Mouse (Mus musculus) testis, postnatal 14 days (tissue): ENCODE results near the gene Grrp1.
"Not testable (repeated sequence)": the region's sequence is repeated elsewhere in the genome, so short reads cannot be mapped to it uniquely, and the experiment has no call there.

Experiments used
- DNase-seq: peaks from one replicate; pipeline ENCODE4 v3.0.0; 2021; ENCODE audit warnings: low spot score

The Grrp1 gene

DNA sequence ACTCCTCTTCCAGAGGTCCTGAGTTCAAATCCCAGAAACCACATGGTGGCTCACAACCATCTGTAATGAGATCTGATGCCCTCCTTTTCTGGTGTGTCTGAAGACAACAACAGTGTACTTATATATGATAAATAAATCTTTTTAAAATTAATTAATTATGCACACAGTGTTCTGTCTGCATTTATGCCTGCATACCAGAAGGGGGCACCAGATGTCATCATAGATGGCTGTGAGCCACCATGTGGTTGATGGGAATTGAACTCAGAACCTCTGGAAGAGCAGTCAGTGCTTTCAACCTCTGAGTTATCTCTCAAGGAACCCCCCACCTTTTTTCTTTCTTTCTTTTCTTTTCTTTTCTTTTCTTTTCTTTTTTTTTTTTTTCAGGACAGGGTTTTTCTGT lies 15.7 kb upstream of the Grrp1 start:
- DNase-seq, result not testable (repeated sequence)

DNA sequence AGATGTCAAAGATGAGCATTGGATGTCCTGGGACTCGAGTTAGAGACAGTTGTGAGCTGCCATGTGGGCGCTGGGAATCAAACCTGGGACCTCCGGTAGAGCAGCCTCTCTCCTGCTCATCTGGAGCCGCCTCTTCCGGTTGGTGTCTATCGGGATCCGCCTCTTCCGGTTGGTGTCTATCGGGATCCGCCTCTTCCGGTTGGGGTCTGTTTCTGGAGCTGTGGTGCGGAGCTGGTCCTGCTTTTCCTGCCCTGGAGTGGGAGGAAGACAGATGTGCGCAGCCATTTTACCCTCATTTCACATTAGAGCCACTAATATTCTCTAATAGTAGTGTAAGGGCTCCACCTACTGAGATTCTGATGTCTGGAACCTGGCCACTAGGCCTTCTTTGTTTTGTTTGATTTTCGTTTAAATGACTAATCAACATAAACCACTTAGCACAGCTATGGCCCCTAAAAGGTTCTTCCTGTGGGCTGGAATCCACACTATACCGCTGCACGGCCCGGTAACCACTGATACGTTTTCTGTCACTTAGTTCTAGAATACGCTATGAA lies 14.3 kb upstream of the Grrp1 start:
- peak; percentile 85 for DNase-seq

DNA sequence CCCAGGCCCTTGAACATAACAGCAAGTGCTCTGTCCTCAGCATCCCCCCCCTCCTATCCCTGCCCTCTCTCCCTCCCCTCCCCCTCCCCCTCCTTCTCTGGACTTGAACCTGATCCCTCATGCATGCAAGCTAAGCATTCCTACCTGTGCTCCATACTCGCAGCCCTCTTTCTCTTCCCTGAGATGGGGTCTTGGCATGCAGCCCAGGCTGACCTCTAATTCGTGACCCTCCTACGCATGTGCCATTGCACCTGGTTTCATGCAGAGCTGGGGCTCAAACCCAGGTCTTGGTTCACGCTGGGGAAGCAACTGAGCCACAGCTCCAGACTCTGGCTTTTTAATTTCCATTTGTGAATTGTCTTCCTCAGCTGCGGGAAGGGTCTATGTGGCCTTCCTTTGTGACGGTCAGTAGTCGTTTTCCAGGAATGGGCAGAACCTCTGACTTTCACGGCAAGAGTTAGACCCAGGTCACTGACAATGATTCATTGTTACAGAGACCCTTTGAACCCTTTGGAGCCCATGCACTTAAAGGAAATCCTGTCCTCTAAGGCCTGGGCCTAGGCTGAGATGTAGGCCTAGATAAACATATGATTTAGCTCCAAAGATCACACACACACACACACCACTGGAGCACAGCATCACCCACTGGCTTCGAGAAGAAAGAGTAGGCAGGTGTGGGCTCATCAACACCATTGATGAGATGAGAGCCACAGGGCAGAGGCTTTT lies 12.1 kb upstream of the Grrp1 start:
- no peak for DNase-seq

DNA sequence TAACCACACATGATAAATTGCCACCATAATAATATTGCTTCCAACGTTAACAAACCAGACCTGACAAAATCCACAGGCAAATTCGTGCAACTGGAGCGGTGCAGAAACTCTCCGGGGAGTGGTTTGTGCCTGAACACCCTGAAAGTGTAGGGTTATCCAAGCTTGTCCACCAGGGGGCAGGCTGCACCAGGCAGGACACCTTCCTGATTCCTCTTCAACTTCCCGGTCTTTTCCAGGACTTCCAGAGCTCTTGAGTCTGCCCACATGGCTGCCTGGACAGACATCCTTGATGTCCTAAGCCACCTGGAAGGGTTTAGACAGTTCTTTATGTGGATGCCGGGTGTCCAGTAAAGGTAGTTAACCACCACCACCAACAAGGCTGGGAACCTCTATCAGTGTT lies 9.3 kb upstream of the Grrp1 start:
- DNase-seq, result no peak

DNA sequence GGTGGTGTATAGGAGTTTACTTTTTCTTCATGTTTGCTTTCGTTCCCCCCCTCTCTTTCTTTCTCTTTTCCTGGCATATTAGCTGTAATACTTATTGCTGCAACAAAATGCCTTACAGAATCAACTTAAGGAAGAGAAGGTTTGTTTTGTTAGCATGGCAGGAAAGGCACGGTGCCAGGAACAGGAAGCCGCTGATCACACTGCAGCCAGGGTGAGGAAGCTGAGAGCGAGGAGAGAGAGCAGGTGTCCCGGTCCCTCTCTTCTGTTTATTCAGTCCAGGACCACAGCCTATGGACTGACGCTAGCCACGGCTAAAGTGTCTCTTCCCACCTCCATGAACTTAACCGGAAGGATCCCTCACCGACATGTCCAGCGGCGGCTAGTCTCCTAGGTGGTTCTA lies 4.4 kb upstream of the Grrp1 start:
- DNase-seq, result no peak

DNA sequence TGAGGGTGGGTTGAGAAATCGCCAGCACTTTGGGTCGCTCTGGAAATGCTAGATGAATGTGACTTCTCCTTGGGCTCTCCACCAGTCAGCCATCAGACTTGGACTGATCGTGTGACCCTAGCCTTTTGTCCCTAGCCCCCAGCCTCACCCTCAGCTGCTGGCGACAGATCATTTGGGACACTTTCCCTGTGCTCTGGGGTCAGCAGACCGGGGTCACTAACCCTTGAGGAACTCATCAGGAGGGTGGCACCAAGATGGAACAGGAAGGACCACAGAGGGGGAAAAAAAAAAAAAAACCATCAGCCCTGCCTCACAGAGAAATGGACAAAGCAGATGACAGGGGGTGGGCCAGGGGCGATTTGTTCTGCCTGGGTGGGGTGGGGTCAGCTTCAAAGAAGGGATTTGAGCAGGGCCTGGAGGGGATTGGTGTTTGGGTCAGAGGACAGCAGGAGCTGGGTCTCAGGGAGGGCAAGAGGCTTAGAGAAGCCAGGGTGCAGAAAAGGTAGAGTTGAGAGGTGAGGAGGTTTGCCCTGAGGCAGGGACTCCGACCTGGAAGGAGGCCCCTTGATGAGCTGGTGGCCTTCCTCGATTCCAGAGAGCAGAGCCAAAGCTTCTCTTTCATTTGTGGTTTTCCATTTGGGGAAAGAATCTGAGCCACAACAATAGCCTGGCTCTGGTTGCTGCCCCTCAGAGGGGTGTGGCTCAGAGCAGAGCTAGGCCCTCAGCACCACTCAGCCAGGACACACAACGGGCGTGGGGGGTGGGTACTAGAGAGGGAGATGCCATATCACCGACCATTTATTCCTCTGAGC lies 3.5 kb upstream of the Grrp1 start:
- DNase-seq, result no peak

DNA sequence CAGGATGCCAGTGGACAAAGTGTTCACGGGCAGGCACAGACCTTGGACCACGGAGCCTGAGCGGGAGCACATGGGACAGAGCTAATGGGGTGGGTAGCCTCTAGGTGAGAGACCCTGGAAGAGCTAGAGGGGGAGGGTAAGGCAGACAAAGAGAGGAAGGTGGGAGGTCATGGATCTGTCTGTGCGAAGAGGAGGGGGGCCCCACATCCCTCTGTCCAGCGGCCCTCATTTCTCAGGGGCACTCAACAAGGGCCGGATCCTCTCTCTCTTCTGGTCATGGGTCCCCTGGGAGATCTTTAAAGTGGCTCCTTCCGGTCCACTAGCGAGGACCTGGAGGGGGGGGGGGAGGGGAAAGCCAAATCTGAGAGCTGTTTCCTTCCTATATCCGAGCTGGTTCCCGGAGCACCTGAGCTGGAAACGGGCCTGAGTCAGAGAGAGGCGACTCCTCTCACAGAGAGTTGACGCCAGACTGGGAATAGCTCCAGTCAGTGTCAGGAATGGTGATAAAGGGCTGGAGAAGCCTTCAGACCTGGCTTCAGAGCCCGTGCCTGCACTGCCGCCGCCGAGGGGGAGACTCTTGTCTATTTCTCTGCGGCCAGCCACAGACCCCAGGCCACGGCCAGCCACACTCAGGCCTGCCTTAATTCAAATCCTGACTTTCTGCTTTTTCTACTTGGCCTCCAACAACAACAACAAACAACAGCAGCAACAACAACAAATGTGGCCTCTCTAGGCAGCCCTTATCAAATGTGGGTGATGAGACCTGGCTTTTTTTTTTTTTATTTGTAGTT lies 2.7 kb upstream of the Grrp1 start:
- DNase-seq, result no peak

DNA sequence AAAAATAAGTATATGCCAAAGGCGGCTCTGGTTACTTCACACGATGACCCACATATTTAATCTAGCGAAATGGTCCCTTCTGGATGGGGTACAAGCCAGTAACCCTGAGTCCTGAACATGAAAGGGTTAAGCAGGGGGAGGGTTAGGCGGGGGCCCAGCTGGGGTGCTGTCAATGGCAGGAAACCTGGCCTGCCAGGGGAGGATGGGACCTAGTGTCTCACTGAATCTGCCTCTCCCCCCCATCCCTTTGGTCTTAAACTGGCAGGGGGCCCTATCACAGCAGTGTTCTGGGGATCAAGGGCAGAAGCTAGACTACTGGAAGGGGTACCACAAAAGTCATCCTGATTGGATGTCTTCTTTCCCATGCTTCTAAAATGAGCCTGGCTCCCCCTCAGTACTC lies 1.9 kb upstream of the Grrp1 start:
- DNase-seq, result no peak

DNA sequence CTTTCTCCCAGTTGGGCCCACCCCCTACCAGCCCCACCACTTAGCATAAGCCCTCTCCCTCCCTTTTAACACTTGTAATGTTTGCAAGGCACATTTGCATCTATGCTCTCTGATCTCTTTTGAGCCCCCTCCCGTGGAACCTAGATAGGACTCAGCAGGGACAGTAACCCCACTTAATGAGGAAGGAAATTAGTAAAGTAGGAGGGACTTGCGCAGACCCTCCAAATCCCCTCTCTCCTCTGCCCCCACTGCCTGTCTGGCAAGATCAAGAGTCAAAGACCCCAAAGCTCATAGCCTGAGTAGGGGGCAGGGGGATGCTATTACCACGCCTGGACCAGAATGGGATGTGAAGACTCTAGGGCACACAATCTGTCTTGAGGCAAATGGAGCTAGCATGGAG lies 929 bp upstream of the Grrp1 start:
- no peak for DNase-seq

DNA sequence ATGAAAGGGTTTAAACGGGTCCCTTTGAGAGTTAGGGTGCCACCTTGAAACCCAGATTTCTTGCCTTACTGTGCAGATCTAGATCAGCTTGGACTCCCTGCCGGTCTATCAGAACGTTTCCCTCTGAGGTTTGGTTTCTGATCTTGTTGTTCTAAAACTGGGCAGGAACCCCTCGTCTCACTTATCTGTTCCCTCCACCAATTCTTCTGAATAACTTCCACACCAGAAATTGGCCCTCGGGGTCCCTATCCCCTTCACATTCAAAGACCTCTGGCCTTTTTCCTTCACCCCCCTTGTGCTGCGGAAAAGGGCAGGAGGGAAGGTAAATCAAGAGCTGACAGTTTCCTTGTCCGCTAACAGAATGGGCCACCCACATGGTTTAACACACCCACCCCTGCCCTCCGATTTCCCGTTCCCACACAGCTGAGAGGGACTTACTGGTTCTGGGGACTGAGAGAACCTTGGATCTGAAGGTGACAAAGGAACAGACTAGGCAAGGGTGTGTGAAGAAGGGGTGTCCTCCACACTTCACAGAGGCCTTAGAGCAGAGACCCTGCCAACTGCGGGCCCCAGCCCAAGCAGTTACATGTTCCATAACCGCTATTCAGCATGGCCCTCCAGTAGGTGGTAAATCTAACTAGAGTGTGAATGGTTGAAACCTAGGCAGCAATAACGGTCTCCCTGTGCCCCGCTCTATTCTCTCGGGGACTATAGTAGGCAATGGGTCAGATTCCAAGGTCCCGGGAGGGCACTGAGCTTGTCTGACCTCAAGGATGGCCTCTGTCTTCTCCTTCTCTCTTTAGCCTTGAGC lies 790 bp downstream of the Grrp1 start:
- DNase-seq, result no peak

DNA sequence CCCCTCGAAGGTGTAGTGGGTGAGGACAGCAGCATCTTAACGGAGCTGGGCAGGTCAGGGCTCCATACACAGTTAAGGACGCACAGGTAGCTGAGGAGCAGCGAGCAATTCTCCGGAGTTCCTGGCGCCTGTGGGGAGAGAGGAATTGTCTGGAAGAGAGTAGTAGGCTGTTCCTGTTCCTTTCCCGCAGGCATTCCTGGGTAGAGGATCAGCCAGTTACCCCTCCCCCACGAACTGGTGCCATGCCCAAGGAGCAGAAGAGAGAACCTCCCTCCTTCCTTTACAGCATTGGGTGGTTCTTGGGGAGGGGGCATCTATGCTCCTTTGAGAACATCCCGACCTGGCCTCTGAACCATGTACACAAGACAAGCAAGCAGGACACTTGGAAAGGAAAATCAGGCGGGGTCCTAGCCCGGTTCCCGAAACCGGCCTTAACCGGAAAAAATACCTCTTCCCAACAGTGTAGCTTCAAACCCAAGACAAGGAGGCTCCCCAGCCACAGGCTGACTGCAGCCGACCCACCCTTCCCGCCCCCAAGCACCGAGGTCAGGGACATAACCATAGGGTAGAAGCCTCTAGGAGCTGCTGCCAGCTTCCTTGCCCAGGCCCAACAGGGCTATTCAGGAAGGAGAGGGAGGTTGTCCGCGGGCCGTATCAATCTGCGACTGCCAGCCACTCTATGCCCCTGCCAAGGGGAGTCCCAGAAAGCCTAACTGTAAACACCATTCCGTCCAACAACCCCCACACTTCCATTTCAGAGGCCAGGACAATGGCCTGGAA lies 1.6 kb downstream of the Grrp1 start:
- DNase-seq, result no peak

DNA sequence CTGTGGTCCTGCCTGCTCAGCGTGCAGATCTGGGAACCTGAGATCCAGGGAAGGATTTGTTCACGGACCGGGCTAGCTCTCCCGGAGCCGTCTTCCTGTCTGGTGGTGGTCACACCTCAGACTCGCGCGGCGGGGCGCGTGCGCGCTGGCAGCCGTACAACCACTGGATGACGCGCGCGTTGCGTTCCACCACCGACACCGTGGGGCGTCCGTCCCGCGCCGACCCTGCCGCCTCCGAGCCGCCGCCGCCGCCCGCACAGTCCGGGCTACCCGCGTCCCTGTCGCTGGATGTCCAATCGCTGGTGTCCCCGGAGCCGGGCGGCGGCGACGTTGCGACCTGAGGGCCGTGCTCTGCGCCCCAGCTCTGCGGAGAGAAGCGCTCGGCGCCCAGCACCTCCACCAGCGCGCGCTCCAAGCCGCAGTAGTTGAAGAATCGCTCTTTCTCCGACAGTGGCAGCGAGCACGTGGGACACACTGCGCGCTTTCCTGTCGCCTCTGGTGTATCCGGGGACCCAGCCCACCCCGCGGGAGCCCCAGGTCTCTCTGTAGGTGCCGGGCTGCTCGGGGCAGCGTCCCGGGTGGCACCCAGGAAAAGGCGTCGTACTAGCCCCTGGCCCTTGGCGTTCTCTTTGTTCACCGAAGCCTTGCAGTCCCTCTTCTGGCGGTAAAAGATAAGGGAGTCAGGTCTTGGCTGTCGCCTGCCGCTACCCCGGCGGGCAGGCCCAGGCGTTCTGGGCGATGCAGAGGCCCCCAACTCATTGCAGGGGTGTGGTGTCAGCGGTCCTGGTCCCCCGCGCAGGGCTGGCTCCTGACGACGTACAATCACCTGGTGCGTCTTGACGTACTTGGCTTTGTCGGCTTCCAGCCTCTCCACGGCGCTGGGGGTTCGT lies 2.4 kb downstream of the Grrp1 start:
- DNase-seq, result no peak

DNA sequence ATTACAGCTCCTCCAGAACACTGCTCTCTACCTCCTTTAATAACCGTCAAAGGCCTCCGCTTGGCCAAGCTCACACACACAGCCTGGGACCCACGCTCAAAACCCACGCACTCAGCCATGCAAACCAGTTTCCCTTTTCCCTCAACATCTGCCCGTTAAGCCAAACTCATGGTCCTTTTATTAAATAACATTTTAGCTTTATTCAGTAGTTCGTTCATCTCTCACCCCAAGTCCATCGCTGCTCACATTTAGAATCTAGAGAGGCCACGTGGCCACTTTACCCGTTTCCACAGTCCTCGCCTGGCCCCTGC lies 3.0 kb downstream of the Grrp1 start:
- no peak for DNase-seq

DNA sequence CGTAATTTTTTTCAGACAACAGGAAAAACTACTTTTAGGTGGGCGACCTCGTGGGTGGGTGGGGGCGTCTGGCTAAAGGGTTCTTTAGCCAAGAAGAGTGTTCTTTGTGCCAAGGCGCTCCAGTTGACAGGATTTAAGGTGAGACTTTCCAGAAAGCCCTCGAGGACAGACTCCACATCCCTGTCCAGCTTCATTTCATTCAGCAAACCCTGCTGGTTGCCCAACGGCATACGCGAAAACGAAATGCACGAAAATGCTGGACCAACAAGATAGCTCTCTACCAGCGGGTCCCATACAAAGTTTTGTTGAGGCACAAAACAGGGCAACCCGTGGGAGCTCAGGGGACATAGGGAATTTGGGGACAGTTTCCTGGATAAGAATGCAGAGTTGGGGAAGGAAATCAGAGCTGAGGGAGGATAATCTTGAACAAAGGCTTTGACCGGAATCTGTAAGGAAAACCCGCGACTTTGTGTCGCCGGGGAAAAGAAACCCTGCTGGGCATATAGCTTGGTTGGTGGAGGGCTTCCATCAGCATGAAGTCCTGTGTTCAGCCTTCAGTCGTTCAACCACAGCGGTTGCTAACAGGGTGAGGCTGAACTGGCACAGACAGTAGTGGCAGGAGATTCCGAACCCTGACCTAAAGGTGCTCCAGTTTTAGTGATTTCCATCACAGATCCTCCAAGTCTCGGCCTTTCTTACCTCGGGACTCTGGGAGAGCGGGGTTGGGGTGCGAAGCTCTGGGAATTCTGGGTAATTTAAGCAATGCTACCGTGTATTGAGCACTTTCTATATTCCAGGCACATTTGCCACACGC lies 3.6 kb downstream of the Grrp1 start:
- DNase-seq, result no peak

DNA sequence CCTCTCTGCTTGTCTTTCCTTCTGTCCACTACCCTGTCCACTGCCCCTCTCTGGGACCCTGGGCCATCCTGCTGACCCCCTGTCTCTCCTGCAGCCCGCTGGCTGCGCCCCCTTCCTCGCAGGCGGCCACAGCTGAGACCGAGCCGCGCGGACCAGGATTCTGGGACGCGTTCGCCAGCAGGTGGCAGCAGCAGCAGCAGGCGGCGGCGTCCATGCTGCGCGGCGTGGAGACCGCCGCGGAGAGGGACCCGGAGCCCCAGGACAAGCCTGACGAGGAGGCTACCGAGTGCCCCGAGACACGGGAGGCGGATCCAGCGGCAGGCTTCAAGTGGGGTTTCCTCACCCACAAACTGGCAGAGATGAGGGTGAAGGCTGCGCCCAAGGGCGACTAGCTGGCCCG lies 4.3 kb downstream of the Grrp1 start:
- DNase-seq, result peak; percentile 68

DNA sequence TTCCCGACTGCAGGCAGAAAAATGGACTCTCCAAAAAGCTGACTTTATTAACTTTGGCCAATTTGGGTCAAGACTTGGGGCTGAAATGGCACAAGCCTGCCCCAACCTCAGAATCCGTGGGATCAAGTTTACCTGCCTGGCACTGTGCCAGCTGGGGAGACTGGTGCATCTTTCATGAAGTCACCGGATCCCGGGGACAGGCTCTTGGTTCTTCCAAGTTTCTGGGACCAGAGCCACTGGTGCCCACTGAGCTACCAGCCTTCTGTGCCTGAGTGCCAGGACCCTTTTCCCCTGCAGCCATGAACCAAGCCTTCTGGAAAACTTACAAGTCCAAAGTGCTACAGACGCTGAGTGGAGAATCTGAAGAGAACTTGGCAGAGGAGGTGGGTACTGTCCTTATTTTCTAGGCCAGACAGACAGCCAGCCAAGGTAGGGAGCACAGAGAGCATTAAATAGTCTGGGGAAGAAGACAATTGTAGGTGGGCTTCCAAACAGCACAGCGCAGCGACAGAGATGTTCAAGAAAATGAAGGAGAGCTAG lies 7.1 kb downstream of the Grrp1 start, which contains the start of gene Gm30191:
Gene Gm30191, plus strand, starts transcription at position 217 of the 540 bp plus-strand sequence.
- no peak for DNase-seq

DNA sequence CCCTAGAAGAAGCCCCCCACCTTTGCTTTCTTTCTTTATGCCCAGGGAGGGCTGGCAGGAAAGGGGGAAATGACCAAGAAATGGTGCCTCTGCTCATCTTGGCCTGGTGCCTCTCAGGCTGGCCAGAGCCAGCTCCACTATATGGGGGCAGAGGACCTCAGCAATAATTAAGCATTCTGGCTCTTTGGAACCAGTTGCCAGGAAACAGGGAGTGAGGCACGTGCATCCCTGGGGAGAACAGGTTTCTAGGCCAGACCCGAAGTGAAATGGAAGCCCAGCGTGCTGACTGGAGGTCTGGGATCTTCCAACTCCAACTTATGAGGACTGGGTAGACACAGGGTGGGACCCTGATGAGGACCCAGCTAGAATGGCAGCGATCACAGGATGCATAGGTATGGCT lies 7.7 kb downstream of the Grrp1 start:
- DNase-seq, result no peak

DNA sequence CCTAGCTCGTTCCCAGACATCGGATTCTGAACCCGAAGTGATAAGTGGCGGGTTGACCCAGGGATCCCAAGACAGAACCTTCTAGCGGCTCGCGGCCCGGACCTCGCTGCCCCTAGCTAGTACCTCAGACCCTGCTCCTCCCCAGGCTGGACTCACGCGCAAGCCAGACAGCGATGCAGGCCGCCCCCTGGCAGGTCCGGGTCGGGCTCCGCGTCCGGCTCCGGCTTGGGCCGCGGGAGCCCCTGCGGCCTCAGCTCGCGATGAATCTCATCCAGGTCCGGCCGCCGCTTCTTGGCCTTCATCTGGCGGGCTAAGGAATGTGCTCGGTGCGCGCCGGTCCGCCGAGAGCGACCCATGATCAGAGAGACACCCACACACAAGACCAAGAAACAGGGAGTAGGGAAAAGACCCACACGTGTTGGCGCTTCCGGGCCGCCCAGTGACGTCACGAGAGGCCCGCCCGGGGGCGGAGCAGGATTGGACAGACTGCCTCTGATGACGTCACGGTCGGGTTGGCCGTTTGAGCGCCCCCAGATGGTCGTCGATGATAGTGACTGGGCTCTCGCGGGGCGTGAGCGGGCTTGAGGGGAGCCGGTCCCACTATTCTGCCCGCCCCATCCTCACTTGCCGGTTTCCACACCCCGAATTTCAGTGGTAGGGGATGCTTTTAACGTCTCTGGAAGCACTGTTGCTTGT lies 8.6 kb downstream of the Grrp1 start, which contains the start of gene Zfp593:
Gene Zfp593, minus strand, starts transcription at position 445 of the 696 bp plus-strand sequence.
- DNase-seq, result peak; percentile 95
